Mouse (Mus musculus) forebrain, embryonic 16.5 days (tissue): ENCODE measurements around the gene Cdc14a. TPM values are rescaled to one million over a fixed set of nuclear protein-coding genes. Genes with fewer than 3 reads are reported as not detected.
A peak's percentile ranks its signal among the peaks of the same experiment; 100 is the strongest.

Experiments
- ATAC-seq: fragments of 200-750 bp; cut with Nextera tagmentation; 2 replicates; pipeline ENCODE4 v1.8.0; 2017; ENCODE audit warnings: mild to moderate bottlenecking, moderate library complexity
- H3K27ac ChIP-seq: fragments of 300-500 bp; sonication (generic); 2 replicates; pipeline ENCODE4 v1.5.1; 2014; ENCODE audit warnings: low read length, control low read depth
- H3K27me3 ChIP-seq: fragments of 300-500 bp; sonication (generic); replicated peaks from 2 replicates; pipeline ENCODE4 v1.6.1; 2014; ENCODE audit warnings: low read length; ENCODE audit not compliant: control insufficient read depth, insufficient read depth
- H3K36me3 ChIP-seq: fragments of 300-500 bp; sonication (generic); 2 replicates; pipeline ENCODE4 v1.6.1; 2014; ENCODE audit not compliant: control insufficient read depth, insufficient read depth
- H3K4me1 ChIP-seq: fragments of 300-500 bp; sonication (generic); replicated peaks from 2 replicates; pipeline ENCODE4 v1.6.1; 2014; ENCODE audit warnings: low read length; ENCODE audit not compliant: control insufficient read depth, insufficient read depth
- H3K4me2 ChIP-seq: fragments of 300-500 bp; sonication (generic); 2 replicates; pipeline ENCODE4 v1.6.1; 2014; ENCODE audit warnings: mild to moderate bottlenecking, low read length, control low read depth
- H3K4me3 ChIP-seq: fragments of 300-500 bp; sonication (generic); replicated peaks from 2 replicates; pipeline ENCODE4 v1.5.1; 2014; ENCODE audit warnings: mild to moderate bottlenecking, low read length, control low read depth
- H3K9ac ChIP-seq: fragments of 300-500 bp; sonication (generic); replicated peaks from 2 replicates; pipeline ENCODE4 v1.6.1; 2014; ENCODE audit warnings: low read depth, low read length, control low read depth
- H3K9me3 ChIP-seq: fragments of 300-500 bp; sonication (generic); 2 replicates; pipeline ENCODE4 v1.6.1; 2016; ENCODE audit warnings: low read length; ENCODE audit not compliant: control insufficient read depth
- WGBS: fragments of 180-500 bp; shearing (Covaris S2); extraction: QIAGEN DNeasy Blood & Tissue Kit; methylation state at CpG from one replicate; pipeline ENCODE4 v1.1.7; 2014; 5-methylcytosine and 5-hydroxymethylcytosine counted together
- polyA plus RNA-seq: library from polyadenylated mRNA; unstranded; fragments of >200 nt; fragmentation: Nextera tagmentation; extraction: Ambion mirVana; gene quantifications from 2 replicates; pipeline ENCODE4 v1.2.1, GENCODE M21; 2015

The Cdc14a gene
- polyA plus RNA-seq, 1 experiment from 2014 or later: 7.7 TPM

DNA sequence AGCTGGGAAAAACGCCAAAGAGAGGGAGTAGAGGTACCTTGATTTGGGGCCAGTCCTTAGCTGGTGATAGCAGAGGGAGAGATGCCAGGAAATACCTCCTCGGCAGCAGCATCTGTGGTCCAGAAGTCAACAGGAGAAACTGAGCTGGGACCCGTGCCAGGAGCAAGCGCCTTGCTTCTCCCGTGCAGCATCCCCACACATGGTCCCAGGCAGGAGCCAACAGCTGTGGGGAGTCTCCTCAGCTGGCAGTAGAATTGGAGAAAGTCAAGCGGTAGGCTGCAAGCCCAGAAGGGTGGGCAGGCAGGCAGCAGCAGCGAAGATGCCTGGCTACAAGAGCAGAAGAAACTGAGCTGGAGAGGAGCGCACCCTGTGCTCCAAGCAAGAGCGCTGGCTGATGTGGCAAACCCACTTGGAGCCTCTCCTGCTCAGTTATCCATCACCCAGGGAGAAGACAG lies 170.7 kb downstream of the Cdc14a start, which contains the start of gene Gpr88:
TSS of gene Gpr88 (minus strand) at position 427 of the 455 bp plus-strand sequence.
- peak within 1 kb of the TSS; percentile 66 for H3K4me3 ChIP-seq
- peak within 1 kb of the TSS; percentile 98 for H3K4me2 ChIP-seq
- H3K9me3 ChIP-seq: no peaks in the 10 kb centered on the region
- H3K27me3 ChIP-seq: peaks cover 19% of the 10 kb centered on the region
- no peaks in the 10 kb centered on the region for H3K36me3 ChIP-seq
- peak within 1 kb of the TSS; percentile 73 for H3K9ac ChIP-seq
- peaks cover 26% of the 10 kb centered on the region for H3K4me1 ChIP-seq
- ATAC-seq: peak; percentile 78
- 2% methylated on average over 9 of the region's 9 CpGs for WGBS
- peak within 1 kb of the TSS; percentile 82 for H3K27ac ChIP-seq

DNA sequence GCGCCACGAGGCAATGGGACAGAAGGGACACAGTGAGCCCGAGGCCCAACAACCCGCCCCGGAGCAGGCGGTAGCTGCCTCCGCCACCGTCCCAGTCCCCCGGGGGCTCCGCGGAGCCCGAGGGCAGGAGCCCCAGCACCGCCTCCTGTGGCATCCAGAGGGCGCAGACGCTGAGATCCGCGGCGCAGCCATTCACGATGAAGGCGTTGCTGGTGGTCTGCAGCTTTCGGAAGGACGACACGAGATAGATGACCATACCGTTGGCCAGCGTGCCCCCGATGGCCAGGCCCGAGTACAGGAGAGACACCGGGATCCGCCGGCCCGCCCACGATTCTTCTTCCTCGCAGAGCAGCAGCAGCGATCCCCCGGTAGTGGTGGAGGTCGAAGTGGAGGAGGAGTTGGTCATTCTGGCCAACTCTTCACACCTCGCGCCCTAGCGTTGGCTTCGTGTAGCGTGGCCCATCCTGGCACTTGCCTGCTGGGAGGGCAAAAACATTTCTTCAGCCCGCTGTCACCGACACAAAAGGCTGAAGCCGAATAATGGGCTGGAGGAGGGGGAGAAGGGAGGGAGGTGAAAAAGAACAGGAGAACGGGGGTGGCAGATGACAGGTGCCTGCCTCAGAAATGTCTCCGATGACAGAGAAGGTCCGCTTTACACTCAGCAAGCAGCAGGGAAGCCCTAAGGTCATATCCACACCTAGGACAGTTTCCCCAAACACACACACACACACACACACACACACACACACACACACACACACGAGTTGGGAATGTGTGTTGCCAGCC lies 171.4 kb downstream of the Cdc14a start:
- WGBS: under 1% methylated on average over 48 of the region's 48 CpGs
- Histone ChIP-seq H3K9ac (peak overlapping the region; percentile 73), H3K36me3 (no peaks in the 10 kb centered on the region), H3K27ac (peak overlapping the region; percentile 82), H3K27me3 (peaks cover 19% of the 10 kb centered on the region), H3K9me3 (no peaks in the 10 kb centered on the region), H3K4me2 (peak overlapping the region; percentile 98), H3K4me3 (peak overlapping the region; percentile 66), H3K4me1 (peaks cover 26% of the 10 kb centered on the region)
- peak; percentile 55 for ATAC-seq

DNA sequence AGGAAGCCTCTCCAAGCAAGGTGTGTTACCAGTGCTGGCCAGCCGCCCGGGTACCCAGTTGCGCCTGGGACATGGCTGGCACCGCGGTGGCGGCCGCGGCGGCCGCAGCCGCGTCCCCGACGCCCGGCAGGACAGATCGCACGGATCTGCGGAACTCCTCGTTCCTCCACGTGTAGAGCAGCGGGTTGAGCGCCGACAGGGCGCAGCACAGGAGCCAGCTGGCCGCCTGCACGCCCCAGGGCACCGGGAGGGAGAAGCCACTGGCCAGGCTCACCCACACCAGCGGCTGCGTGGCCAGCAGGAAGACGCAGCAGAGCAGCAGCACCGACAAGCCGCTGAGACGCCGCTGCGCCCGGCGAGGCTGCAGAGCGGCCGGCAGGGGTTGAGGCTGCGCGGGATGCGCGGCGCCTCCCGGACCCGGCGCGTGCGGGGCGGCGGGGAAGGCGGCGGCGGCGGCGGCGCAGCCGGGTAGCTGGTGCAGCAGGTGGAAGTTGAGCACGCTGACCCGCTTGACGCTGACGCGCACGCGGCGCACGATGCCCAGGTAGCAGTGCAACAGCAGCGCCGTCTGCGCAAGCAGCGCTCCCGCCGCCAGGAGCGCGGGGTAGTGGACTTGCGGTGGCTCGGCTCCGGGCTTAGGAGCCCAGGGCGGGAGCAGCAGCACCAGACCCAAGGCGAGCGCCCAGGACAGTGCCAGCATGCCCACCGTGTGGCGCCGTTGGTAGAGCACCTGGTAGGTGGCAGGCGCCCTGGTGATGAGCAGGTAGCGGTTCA lies 172.2 kb downstream of the Cdc14a start:
- Histone ChIP-seq H3K36me3 (no peaks in the 10 kb centered on the region), H3K27me3 (peaks cover 19% of the 10 kb centered on the region), H3K9ac (peak overlapping the region; percentile 73), H3K4me2 (peak overlapping the region; percentile 98), H3K4me1 (peaks cover 26% of the 10 kb centered on the region), H3K9me3 (no peaks in the 10 kb centered on the region), H3K4me3 (peak overlapping the region; percentile 66), H3K27ac (peak overlapping the region; percentile 82)
- ATAC-seq: peak; percentile 54
- WGBS: under 1% methylated on average over 84 of the region's 86 CpGs

DNA sequence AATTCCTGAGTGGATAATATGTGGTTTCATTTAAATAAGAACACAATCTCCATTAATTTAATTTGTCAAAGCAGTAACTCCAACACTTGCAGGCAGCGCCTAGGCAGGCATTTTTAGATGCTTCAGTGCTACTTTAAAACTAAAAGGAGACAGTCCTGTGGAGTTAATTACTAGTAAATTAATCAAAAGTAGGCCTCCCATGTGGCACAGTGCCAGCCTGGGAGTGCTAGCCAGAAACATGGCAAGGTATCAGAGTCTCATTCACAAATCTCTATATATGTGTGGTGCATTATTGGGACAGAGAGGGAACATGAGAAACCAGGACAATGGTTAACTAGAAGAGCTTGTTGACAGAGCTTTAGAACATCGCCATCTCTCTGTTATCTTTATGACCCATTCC lies 174.8 kb downstream of the Cdc14a start:
- H3K27me3 ChIP-seq: peaks cover 19% of the 10 kb centered on the region
- WGBS: 31% methylated on average over 2 of the region's 2 CpGs
- peaks cover 26% of the 10 kb centered on the region for H3K4me1 ChIP-seq

DNA sequence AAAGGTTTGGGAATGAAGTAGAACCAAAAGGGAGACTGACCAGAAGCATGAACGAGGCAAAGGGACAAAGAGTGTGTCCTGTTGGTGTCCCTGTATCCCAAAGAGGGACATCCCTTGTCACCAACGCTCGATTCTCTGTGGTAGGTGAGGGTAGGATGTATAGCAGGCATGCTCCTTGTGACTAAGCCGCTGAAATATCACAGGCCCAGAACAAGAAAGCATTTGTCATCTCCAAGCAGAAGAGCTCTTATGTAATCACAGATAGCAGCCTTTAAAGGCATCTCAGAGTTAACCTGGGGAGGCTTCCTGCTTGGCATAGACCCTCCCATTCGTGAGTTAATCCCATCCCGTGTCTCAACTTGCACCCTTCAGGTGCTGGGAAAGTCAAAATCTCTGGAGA lies 179.4 kb downstream of the Cdc14a start:
- WGBS: 61% methylated on average over 6 of the region's 6 CpGs
- ATAC-seq: no peak
- Histone ChIP-seq H3K27ac (no peak overlapping the region), H3K27me3 (no peaks in the 10 kb centered on the region), H3K9me3 (no peaks in the 10 kb centered on the region), H3K9ac (no peak overlapping the region), H3K4me3 (no peak overlapping the region), H3K4me2 (no peak overlapping the region), H3K36me3 (no peaks in the 10 kb centered on the region), H3K4me1 (no peaks in the 10 kb centered on the region)

More for the DNA sequence above, 174.8 kb downstream of the Cdc14a start:
- Histone ChIP-seq H3K4me3 (no peak overlapping the region), H3K36me3 (no peaks in the 10 kb centered on the region), H3K9me3 (no peaks in the 10 kb centered on the region), H3K27ac (no peak overlapping the region), H3K9ac (no peak overlapping the region), H3K4me2 (no peak overlapping the region; the same call in 1 of the 2 replicates)
- ATAC-seq: no peak

DNA sequence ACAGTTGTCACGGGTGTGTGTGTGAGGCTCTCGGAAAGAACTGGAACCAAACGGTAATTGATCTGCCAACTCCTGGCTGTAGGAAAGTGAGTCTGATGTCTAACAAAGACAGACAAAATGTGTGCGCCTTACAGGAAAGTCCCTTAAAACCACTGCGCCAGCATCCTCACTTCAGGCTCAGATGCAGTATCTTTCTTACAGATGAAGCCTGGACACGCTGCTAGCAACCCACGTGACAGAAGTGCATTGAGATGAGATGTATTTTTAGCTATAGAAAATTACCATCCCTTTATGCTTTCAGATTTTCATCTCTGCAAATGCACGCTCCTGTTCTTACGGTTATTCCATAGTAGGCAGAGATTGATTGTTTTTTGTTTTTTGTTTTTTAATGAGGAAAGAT lies 181.1 kb downstream of the Cdc14a start:
- no peaks in the 10 kb centered on the region for H3K36me3 ChIP-seq
- no peak overlapping the region for H3K4me3 ChIP-seq
- H3K27me3 ChIP-seq: no peaks in the 10 kb centered on the region
- H3K27ac ChIP-seq: no peak overlapping the region
- H3K4me2 ChIP-seq: no peak overlapping the region
- H3K9ac ChIP-seq: no peak overlapping the region
- H3K9me3 ChIP-seq: no peaks in the 10 kb centered on the region
- ATAC-seq: no peak
- H3K4me1 ChIP-seq: no peaks in the 10 kb centered on the region
- 65% methylated on average over 9 of the region's 9 CpGs for WGBS

DNA sequence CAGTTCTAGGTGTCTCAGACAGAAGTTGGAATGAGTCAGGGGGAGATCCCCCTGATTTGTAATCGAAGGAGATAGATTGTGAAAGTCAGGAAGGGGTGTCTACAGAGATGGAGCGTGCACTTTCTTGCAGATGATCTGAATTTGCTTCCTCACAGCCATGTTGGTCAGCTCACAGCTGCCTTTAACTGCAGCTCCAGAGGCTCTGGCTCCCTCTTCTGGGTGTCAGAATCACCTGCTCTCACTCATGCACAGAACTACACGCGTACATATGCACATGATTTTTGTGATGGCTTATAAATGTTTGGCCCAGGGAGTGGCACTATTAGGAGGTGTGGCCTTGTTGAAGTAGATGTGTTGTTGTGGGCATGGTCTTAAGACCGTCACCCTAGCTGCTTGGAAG lies 186.3 kb downstream of the Cdc14a start:
- H3K27me3 ChIP-seq: no peaks in the 10 kb centered on the region
- H3K27ac ChIP-seq: no peak overlapping the region
- H3K36me3 ChIP-seq: no peaks in the 10 kb centered on the region
- H3K4me1 ChIP-seq: no peaks in the 10 kb centered on the region
- H3K4me2 ChIP-seq: no peak overlapping the region
- no peak for ATAC-seq
- 89% methylated on average over 5 of the region's 5 CpGs for WGBS
- H3K9ac ChIP-seq: no peak overlapping the region
- H3K9me3 ChIP-seq: no peaks in the 10 kb centered on the region
- no peak overlapping the region for H3K4me3 ChIP-seq

DNA sequence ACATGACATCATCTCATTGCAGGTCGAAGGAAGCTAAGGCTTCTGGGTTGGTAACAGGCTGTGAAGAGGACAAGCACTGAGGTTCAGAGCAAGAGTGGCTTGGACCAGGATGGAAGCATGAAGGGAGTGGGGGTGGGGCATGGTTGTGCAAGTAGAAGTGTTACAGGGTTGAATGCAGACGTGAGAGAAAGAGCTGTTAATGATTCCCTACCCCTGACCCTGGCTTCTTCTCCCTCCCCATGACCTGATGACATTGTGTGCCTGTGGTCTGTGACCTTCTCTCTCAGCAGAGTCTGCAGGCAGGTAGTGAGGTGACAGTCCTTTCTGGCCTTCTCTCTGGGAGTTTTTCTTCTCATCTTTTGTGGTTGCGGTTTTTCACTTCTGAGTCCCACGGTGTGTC lies 187.0 kb downstream of the Cdc14a start:
- Histone ChIP-seq H3K27ac (no peak overlapping the region), H3K4me2 (no peak overlapping the region), H3K4me3 (no peak overlapping the region), H3K36me3 (no peaks in the 10 kb centered on the region), H3K9ac (no peak overlapping the region), H3K9me3 (no peaks in the 10 kb centered on the region), H3K4me1 (no peaks in the 10 kb centered on the region), H3K27me3 (no peaks in the 10 kb centered on the region)
- no peak for ATAC-seq
- WGBS: 79% methylated on average over 4 of the region's 4 CpGs

DNA sequence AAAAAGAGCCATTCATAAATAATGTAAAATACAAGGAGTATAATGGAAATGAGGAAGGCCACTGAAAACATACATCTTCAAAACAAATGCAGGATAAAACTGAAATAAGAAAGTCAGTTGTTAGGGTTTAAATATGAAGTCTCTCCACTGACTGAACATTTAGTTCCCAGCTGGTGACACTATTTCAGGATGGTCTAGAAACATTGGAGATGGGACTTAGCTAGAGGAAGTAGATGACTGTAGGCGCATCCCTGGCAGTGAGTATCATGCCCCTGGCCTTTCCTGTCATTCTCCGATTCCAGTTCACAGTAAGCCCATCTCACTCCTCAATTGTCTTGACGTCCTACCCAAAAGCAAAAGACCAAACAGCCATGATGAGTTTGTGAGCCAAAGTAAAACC lies 190.3 kb downstream of the Cdc14a start:
- 88% methylated on average over 3 of the region's 3 CpGs for WGBS
- Histone ChIP-seq H3K4me2 (no peak overlapping the region), H3K36me3 (no peaks in the 10 kb centered on the region), H3K9ac (no peak overlapping the region), H3K9me3 (no peaks in the 10 kb centered on the region), H3K4me3 (no peak overlapping the region), H3K27ac (no peak overlapping the region), H3K27me3 (no peaks in the 10 kb centered on the region), H3K4me1 (peaks cover 1% of the 10 kb centered on the region; the same call in 1 of the 2 replicates)
- no peak for ATAC-seq
